Mouse (Mus musculus) heart, embryonic 15.5 days (tissue): Measurements from ENCODE around the gene Ypel3. TPM values are rescaled to one million over a fixed set of nuclear protein-coding genes. Genes with fewer than 3 reads are reported as not detected.
A peak's percentile ranks its signal among the peaks of the same experiment; 100 is the strongest.

Experiments
- ATAC-seq: fragments of 200-750 bp; cut with Nextera tagmentation; replicated peaks from 2 replicates; pipeline ENCODE4 v1.8.0; 2017; ENCODE audit warnings: low read depth, moderate TSS enrichment; ENCODE audit not compliant: insufficient number of reproducible peaks, insufficient read depth, low FRiP score
- H3K27ac ChIP-seq: fragments of 300-500 bp; sonication (generic); 2 replicates; pipeline ENCODE4 v1.5.1; 2015; ENCODE audit warnings: mild to moderate bottlenecking, inconsistent platforms
- H3K27me3 ChIP-seq: fragments of 300-500 bp; sonication (generic); 2 replicates; pipeline ENCODE4 v1.6.1; 2015; ENCODE audit warnings: inconsistent platforms
- H3K36me3 ChIP-seq: fragments of 300-500 bp; sonication (generic); 2 replicates; pipeline ENCODE4 v1.6.1; 2015; ENCODE audit warnings: mild to moderate bottlenecking, inconsistent platforms
- H3K4me1 ChIP-seq: fragments of 300-500 bp; sonication (generic); replicated peaks from 2 replicates; pipeline ENCODE4 v1.6.1; 2015; ENCODE audit warnings: inconsistent platforms
- H3K4me2 ChIP-seq: fragments of 300-500 bp; sonication (generic); 2 replicates; pipeline ENCODE4 v1.6.1; 2015; ENCODE audit warnings: inconsistent platforms, mild to moderate bottlenecking, moderate library complexity
- H3K4me3 ChIP-seq: fragments of 300-500 bp; sonication (generic); 2 replicates; pipeline ENCODE4 v1.5.1; 2015; ENCODE audit warnings: mild to moderate bottlenecking, inconsistent platforms
- H3K9ac ChIP-seq: fragments of 300-500 bp; sonication (generic); 2 replicates; pipeline ENCODE4 v1.6.1; 2015; ENCODE audit warnings: mild to moderate bottlenecking, inconsistent platforms
- H3K9me3 ChIP-seq: fragments of 300-500 bp; sonication (generic); replicated peaks from 2 replicates; pipeline ENCODE4 v1.6.1; 2016; ENCODE audit warnings: inconsistent platforms
- WGBS: fragments of 180-500 bp; shearing (Covaris S2); methylation state at CpG from one replicate; pipeline ENCODE4 v1.1.7; 2015; ENCODE audit warnings: mixed read lengths; 5-methylcytosine and 5-hydroxymethylcytosine counted together
- polyA plus RNA-seq: library from polyadenylated mRNA; unstranded; fragments of >200 nt; fragmentation: Nextera tagmentation; extraction: Ambion mirVana; gene quantifications from 2 replicates; pipeline ENCODE4 v1.2.1, GENCODE M21; 2015

Gene Ypel3
- polyA plus RNA-seq, 1 experiment from 2014 or later: 78.1 TPM

GRCm38 (mm10) chr7:126821835-126822511, 45.2 kb downstream of the Ypel3 start:
- no peak overlapping the region for H3K27ac ChIP-seq
- H3K4me2 ChIP-seq: no peak overlapping the region
- H3K27me3 ChIP-seq: peaks cover 41% of the 10 kb centered on the region
- no peak overlapping the region for H3K4me3 ChIP-seq
- H3K4me1 ChIP-seq: peaks cover 10% of the 10 kb centered on the region
- H3K36me3 ChIP-seq: no peaks in the 10 kb centered on the region
- H3K9me3 ChIP-seq: no peaks in the 10 kb centered on the region
- 22% methylated on average over 7 of the region's 7 CpGs for WGBS
- ATAC-seq: 0 out of 2 replicates have a peak, but pooled peaks have one; percentile 41
- H3K9ac ChIP-seq: no peak overlapping the region

- Histone ChIP-seq H3K4me3 (no peak overlapping the region), H3K36me3 (no peaks in the 10 kb centered on the region), H3K4me1 (peaks cover 10% of the 10 kb centered on the region), H3K9ac (no peak overlapping the region), H3K9me3 (no peaks in the 10 kb centered on the region), H3K4me2 (peak overlapping the region; percentile 57), H3K27me3 (peaks cover 47% of the 10 kb centered on the region), H3K27ac (no peak overlapping the region)
- no peak for ATAC-seq
- 15% methylated on average over 9 of the region's 9 CpGs for WGBS
Measured at GRCm38 (mm10) chr7:126822741-126823140, 46.0 kb downstream of the Ypel3 start.

GRCm38 (mm10) chr7:126823202-126823711, 46.5 kb downstream of the Ypel3 start:
- Histone ChIP-seq H3K27me3 (peaks cover 48% of the 10 kb centered on the region), H3K36me3 (no peaks in the 10 kb centered on the region), H3K27ac (no peak overlapping the region), H3K4me1 (peaks cover 10% of the 10 kb centered on the region), H3K4me2 (peak overlapping the region; percentile 57), H3K9ac (no peak overlapping the region), H3K4me3 (peak overlapping the region; percentile 29), H3K9me3 (no peaks in the 10 kb centered on the region)
- ATAC-seq: 0 out of 2 replicates have a peak, but pooled peaks have one; percentile 19
- WGBS: 0% methylated on average over 18 of the region's 19 CpGs

GRCm38 (mm10) chr7:126823940-126824339, 47.2 kb downstream of the Ypel3 start:
- Histone ChIP-seq H3K27ac (no peak overlapping the region), H3K9ac (no peak overlapping the region), H3K4me3 (no peak overlapping the region), H3K9me3 (no peaks in the 10 kb centered on the region), H3K4me1 (peaks cover 10% of the 10 kb centered on the region), H3K4me2 (no peak overlapping the region), H3K36me3 (no peaks in the 10 kb centered on the region), H3K27me3 (peaks cover 48% of the 10 kb centered on the region)
- no peak for ATAC-seq
- 13% methylated on average over 10 of the region's 10 CpGs for WGBS

- WGBS: 22% methylated on average over 8 of the region's 8 CpGs
- Histone ChIP-seq H3K27me3 (peaks cover 54% of the 10 kb centered on the region), H3K4me3 (no peak overlapping the region), H3K4me1 (peaks cover 10% of the 10 kb centered on the region), H3K27ac (no peak overlapping the region), H3K36me3 (no peaks in the 10 kb centered on the region), H3K4me2 (no peak overlapping the region), H3K9ac (no peak overlapping the region), H3K9me3 (no peaks in the 10 kb centered on the region)
- ATAC-seq: no peak
Measured at GRCm38 (mm10) chr7:126825403-126825802, 48.6 kb downstream of the Ypel3 start.

- WGBS: 52% methylated on average over 5 of the region's 5 CpGs
- ATAC-seq: no peak
- Histone ChIP-seq H3K27ac (no peak overlapping the region), H3K4me3 (no peak overlapping the region), H3K9ac (no peak overlapping the region), H3K9me3 (no peaks in the 10 kb centered on the region), H3K4me2 (no peak overlapping the region), H3K36me3 (no peaks in the 10 kb centered on the region), H3K27me3 (peaks cover 59% of the 10 kb centered on the region), H3K4me1 (peaks cover 10% of the 10 kb centered on the region)
Measured at GRCm38 (mm10) chr7:126825952-126826351, 49.2 kb downstream of the Ypel3 start.

Other genes starting within 250 kb of the Ypel3 start
- gene Eif3c, start 210.5 kb upstream of the Ypel3 start, polyA plus RNA-seq: 114 and 119 TPM in 2 replicates
- 0.34 and 0.81 TPM in 2 replicates for gene Apobr, start 192.0 kb upstream of the Ypel3 start, polyA plus RNA-seq
- 17.6 and 20.7 TPM in 2 replicates for gene Cln3, start 191.1 kb upstream of the Ypel3 start, polyA plus RNA-seq
- gene Il27, start 182.0 kb upstream of the Ypel3 start, polyA plus RNA-seq: 0.13 and 0.23 TPM in 2 replicates
- gene Nupr1, start 146.1 kb upstream of the Ypel3 start, polyA plus RNA-seq: 14.2 and 19.8 TPM in 2 replicates
- 21.0 and 33.5 TPM in 2 replicates for gene Sgf29, start 127.6 kb upstream of the Ypel3 start, polyA plus RNA-seq
- 13.0 and 14.2 TPM in 2 replicates for gene Sult1a1, start 100.5 kb upstream of the Ypel3 start, polyA plus RNA-seq
- 87.6 and 98.0 TPM in 2 replicates for gene Bola2, start 81.6 kb upstream of the Ypel3 start, polyA plus RNA-seq
- gene Slx1b, start 81.2 kb upstream of the Ypel3 start, polyA plus RNA-seq: 6.7 and 7.7 TPM in 2 replicates
- gene Coro1a, start 69.2 kb upstream of the Ypel3 start, polyA plus RNA-seq: 13.5 and 71.8 TPM in 2 replicates
- 51.0 and 66.8 TPM in 2 replicates for gene Mapk3, start 17.4 kb upstream of the Ypel3 start, polyA plus RNA-seq
- 1.2 and 1.3 TPM in 2 replicates for gene Gdpd3, start 10.6 kb upstream of the Ypel3 start, polyA plus RNA-seq
- 0.34 and 0.41 TPM in 2 replicates for gene Tbx6, start 4.5 kb downstream of the Ypel3 start, polyA plus RNA-seq
- gene Ppp4c, start 15.5 kb downstream of the Ypel3 start, polyA plus RNA-seq: 120 and 149 TPM in 2 replicates
- 0.69 and 1.3 TPM in 2 replicates for gene Fam57b, start 20.7 kb downstream of the Ypel3 start, polyA plus RNA-seq
- not detected in 2 replicates for gene 4930451I11Rik, start 54.7 kb downstream of the Ypel3 start, polyA plus RNA-seq
- gene Doc2a, start 70.5 kb downstream of the Ypel3 start, polyA plus RNA-seq: 0.53 TPM in 1 of 2 replicates, not detected in the other
- 14.3 and 24.2 TPM in 2 replicates for gene Hirip3, start 85.0 kb downstream of the Ypel3 start, polyA plus RNA-seq
- gene Ino80e, start 85.4 kb downstream of the Ypel3 start, polyA plus RNA-seq: 50.4 and 56.9 TPM in 2 replicates
- gene Taok2, start 107.7 kb downstream of the Ypel3 start, polyA plus RNA-seq: 29.0 and 36.4 TPM in 2 replicates
- 19.2 and 23.0 TPM in 2 replicates for gene Tmem219, start 146.0 kb downstream of the Ypel3 start, polyA plus RNA-seq
- gene Kctd13, start 151.9 kb downstream of the Ypel3 start, polyA plus RNA-seq: 12.3 and 14.8 TPM in 2 replicates
- 0.08 and 0.20 TPM in 2 replicates for gene Asphd1, start 172.6 kb downstream of the Ypel3 start, polyA plus RNA-seq
- 0.65 and 0.83 TPM in 2 replicates for gene Sez6l2, start 173.6 kb downstream of the Ypel3 start, polyA plus RNA-seq
- gene Cdipt, start 199.0 kb downstream of the Ypel3 start, polyA plus RNA-seq: 67.4 and 86.6 TPM in 2 replicates
- 0.85 and 1.6 TPM in 2 replicates for gene Cdiptos, start 199.1 kb downstream of the Ypel3 start, polyA plus RNA-seq
- 14.5 and 18.1 TPM in 2 replicates for gene Mvp, start 237.7 kb downstream of the Ypel3 start, polyA plus RNA-seq
- 0.74 TPM in 1 of 2 replicates, not detected in the other for gene Pagr1b, start 239.5 kb downstream of the Ypel3 start, polyA plus RNA-seq
- gene Pagr1a, start 240.4 kb downstream of the Ypel3 start, polyA plus RNA-seq: 59.7 and 73.1 TPM in 2 replicates
- 15.7 and 16.6 TPM in 2 replicates for gene Gm42742, start 244.1 kb downstream of the Ypel3 start, polyA plus RNA-seq
- gene Prrt2, start 244.3 kb downstream of the Ypel3 start, polyA plus RNA-seq: 1.9 and 4.1 TPM in 2 replicates